Mouse (Mus musculus) mouse embryonic stem cell (cell line): ENCODE results near the gene Neu1.

Experiments
- in situ Hi-C, 2 experiments: fragments of 300-500 bp; cut with MboI; formaldehyde crosslinking; loops; 1 replicate in 1 of 2; 3 replicates in 1 of 2; pipeline ENCODE4 v1.14.3; 2019 to 2020; ENCODE audit warnings: low sequenced_read_pairs in 2 of 2, low pct_unique_long_range_greater_than_20kb in 1 of 2, mixed read lengths in 1 of 2; ENCODE audit not compliant: unreplicated experiment in 1 of 2

The Neu1 gene

GRCm38 (mm10) chr17:34981690-34982180 lies 50.7 kb downstream of the Neu1 start, which contains the start of gene Lsm2:
Lsm2 (plus strand) TSS chr17:34981862.
- in situ Hi-C loops: no loop called here

- in situ Hi-C loops: no loop called here
Measured at GRCm38 (mm10) chr17:34982328-34982727, 51.3 kb downstream of the Neu1 start.

- in situ Hi-C loops: no loop called here
Measured at GRCm38 (mm10) chr17:34984218-34984617, 53.2 kb downstream of the Neu1 start.
